Mouse (Mus musculus): ENCODE results near the gene Ptpn14.

- TF ChIP-seq EP300 (IDR thresholded peaks at IDR 0.05; ENCODE audit: low read depth) (no peak), CTCF (IDR thresholded peaks at IDR 0.05; ENCODE audit: low read depth) (no peak)
Observed at GRCm38 (mm10) chr1:189811778-189812177, 83.7 kb downstream of the Ptpn14 start.
